Mouse (Mus musculus) B cell, adult 2 months (primary cell): Measurements from ENCODE around the gene Eci1.
"Not testable (repeated sequence)": the region's sequence is repeated elsewhere in the genome, so short reads cannot be mapped to it uniquely, and the experiment has no call there.

ENCODE experiments used
- DNase-seq, 2 experiments: peaks; one replicate each; pipeline ENCODE4 v3.0.0; 2022

The Eci1 gene

DNA sequence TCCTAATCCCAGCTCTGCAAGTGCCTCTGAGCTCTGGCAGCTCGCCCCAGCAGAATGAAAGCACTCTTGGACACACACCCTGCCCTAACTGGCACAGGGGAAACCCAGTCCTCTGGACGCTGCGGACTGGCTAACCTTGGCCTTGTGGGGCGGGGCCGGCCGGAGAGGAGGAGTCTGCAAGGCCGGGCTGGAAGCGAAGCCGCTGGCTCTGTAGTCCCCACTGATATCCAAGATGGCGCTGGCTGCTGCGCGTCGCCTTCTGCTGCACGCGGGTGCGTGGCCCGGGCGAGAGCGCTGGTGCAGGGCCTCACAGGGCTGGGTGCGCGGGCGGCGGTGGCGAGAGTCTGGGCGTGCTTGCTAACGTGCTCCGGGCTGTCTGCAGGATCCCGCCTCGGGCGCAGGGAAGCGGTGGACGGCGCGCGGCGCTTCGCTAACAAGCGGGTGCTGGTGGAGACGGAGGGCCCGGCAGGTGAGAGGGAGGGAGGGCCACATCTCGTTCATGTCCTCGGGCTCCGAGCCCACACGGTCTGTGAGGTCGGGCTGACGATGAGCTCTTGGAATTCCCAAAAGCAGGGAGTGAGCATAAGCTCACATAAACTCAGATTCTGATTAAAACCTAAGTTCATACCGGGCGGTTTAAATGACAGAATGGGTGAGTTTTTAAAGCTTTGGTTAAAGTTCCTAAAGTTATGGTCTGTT lies at the start of gene Eci1:
Gene Eci1, plus strand, starts transcription at position 171 of the 699 bp plus-strand sequence.
- peak; percentile 85 to 86 for DNase-seq

DNA sequence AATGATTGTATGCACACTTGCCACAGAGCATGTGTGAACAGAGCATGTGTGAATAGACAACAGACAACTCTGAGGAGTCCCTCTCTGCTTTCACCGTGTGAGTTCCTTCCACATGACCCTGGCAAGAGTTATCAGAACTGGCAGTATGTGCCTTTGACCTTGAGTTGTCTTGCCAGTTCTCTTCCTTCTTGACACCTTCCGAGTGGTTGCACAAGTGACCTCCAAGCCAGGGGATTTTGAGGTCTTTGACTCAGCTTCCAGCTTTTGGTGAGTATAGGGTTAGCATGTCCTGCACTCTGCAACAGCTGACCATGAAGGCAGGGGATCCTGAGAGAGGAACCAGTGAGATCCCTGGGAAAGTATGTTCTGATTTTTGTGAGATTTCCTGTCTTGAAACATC lies 47.9 kb upstream of the Eci1 start:
- DNase-seq: no peak

DNA sequence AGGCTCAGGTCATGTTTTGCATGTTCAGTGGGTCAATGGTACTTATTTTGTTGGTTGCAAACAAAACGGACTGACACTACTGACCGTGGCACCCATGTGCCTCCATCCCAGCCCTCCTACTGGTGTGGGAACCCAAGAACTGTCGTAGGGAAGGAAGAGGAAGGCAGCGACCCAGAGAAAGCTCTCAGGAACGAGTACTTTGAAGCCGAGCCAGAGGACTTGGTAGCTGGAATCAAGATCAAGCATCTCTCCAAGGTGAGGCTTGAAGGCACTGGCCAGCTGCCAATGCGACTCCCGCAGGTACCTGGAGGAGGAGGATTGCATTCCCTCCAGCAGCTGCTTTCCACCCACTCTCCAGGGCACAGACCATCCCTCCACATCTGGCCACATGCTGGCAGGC lies 42.7 kb upstream of the Eci1 start:
- DNase-seq: no peak

DNA sequence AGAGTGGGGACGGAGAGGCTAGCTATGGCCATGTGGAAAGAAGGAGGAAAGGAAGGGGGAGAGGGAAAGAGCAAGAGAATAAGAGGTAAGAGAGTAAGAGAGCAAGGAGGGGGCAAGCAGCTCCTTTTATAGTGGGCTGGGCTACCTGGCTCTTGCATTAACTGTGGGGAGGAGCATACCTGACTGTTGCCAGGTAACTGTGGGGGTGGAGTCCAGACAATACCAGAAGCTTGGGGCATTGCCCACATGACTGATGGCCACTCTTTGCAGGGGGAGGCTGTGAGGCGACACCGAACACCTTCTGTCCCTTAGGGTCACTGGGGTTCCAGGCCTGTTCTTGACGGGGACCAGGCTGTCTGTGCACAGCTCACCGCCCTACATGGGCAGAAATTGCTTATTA lies 37.7 kb upstream of the Eci1 start:
- no peak for DNase-seq

DNA sequence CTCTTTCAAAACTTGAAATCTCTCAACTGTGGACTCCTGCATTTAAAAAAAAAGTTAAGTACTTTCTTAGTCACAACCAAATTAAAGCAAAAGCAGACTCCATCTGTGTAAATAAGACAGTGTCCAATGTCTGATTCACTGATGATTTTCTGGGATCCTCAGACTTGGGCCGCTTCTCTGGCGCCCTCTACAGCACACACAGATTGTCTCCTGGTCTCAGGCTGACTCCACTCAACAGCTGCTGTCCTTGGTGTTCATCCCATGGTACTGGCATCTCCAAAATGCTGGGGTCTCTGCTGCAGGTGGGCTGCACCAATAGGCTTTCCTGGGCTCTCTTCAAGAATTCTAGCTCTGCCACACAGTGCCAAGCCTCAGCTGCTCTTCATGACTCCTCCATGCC lies 36.6 kb upstream of the Eci1 start:
- peak; percentile 33 to 47 for DNase-seq

DNA sequence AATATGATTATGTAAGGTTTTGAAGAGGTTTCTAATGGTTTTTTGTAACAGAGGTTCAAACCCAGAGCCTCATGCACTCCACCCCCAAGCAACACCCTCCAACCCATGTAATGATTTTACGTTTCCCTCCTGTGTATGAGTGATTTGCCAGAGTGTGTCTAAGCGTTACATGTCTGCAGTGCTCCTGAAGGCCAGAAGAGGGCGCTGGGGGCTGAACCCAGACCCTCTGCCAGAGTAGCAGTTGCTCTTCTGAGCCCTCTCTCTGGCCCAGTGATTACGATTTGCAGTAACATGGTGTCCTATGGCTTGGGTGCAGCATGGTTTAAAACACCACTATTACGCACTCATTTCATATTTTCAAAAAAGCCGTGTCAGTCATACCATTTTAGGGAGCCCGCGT lies 35.3 kb upstream of the Eci1 start:
- peak; percentile 46 to 48 for DNase-seq

DNA sequence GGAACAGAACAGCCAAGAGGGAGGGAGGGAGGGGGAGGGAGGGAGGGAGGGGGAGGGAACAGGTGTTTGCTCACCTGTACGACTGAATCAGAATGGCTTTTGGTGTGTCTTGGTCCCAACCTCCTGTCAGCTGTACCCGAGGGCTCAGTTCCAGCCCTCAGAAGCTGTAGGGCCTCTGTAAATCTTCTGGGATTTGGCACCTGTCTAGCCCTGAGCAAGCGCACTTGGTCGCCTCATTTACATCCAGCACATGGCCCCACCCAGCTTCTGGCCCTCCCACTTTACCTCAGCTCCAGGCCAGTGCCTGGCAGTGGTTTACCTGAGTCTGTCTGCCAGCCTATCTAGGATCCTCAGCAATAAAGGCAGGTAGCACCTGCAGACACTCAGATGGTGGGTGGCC lies 32.9 kb upstream of the Eci1 start:
- no peak for DNase-seq

DNA sequence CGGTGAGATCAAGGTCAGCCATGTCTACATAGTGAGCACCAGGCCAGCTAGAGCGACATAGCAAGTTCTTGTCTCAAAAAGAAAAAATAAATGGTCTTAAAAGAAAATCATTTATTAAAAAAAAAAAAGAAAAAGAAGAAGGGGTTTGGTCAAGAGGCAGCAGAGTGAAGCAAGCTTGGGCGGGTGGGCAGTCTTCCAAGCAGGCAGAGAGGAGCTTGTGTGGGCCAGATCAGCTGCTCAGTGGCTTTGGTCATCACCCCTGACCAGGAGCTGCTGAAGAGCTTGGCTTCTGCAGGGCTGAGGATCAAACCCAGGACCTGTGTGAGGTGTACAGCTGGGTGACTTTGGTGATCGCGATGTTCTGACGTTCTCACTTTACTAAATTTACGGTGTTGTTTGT lies 32.0 kb upstream of the Eci1 start:
- no peak for DNase-seq

DNA sequence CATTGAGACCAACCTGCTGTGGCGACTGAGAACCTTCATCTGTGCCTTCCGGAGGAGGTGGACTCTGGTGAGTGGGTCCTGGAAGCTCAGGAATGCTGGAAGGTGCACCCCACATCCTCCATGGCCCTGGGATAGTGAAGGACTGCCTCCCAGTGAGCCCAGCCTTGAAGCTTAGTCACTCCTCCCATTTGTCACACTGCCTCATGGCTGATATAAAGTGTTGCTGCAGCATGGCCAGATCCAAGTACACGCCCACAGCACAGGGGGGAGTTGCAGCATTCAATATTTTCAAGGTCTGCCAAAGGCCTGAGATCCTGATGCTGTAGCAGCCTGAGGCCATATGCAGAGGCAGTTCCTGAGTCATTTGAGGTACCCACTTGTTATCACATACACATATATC lies 24.1 kb upstream of the Eci1 start:
- DNase-seq: no peak

DNA sequence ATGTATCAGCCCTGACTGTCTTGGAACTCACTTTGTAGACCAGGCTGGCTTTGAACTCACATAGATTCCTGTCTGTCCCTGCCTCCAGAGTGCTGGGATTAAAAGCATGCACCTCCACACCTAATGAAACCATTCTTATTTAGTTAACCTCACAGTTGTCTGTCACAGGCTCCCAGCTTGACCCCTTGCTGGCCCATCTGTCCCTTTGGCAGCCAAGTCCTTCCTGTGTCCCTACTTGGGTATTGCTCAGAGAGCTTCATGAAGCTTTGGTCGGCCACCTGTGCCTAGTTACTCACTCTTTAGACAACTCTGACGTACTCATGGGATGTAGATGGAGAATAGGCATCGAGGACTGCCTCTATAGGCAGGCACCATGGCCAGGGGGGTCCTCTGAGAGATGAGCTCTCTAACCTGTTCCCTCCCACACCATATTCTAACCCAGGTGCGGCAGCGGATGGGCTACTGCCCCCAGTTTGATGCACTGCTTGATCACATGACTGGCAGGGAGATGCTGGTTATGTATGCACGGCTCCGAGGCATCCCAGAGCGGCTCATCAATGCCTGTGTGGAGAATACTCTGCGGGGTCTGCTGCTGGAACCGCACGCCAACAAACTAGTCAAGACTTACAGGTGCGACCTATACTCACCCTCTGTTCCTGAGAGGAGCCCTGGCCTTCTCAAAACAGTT lies 19.2 kb upstream of the Eci1 start:
- no peak for DNase-seq

DNA sequence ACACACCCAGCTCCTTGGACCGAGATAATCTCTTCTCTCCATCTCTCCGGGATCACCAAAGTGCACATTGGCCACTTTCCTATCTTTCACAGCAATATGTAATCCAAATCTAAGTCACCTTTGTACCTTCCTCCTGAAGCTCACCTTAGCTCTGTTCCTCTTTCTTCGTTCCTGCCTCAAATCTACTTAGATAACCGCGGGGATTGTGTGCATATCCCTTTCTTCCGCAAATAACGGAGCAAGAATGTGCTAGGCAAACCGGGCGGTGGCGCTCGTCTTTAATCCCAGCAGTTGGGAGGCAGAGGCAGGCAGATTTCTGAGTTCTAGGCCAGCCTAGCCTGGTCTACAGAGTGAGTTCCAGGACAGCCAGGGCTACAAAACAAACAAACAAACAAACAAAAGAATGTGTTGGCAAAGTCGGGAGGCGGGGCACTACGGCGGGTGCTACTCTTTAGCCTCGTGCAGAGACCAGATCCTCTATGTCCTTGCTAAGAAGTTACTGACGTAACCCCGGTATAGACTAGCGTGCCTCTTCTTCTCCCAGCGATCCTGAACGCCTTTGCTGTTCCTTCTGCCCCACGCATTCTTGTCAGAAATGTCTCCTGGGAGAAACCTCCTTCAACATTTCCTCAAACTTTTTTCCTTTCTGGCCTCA lies 12.8 kb upstream of the Eci1 start:
- peak; percentile 62 to 63 for DNase-seq

DNA sequence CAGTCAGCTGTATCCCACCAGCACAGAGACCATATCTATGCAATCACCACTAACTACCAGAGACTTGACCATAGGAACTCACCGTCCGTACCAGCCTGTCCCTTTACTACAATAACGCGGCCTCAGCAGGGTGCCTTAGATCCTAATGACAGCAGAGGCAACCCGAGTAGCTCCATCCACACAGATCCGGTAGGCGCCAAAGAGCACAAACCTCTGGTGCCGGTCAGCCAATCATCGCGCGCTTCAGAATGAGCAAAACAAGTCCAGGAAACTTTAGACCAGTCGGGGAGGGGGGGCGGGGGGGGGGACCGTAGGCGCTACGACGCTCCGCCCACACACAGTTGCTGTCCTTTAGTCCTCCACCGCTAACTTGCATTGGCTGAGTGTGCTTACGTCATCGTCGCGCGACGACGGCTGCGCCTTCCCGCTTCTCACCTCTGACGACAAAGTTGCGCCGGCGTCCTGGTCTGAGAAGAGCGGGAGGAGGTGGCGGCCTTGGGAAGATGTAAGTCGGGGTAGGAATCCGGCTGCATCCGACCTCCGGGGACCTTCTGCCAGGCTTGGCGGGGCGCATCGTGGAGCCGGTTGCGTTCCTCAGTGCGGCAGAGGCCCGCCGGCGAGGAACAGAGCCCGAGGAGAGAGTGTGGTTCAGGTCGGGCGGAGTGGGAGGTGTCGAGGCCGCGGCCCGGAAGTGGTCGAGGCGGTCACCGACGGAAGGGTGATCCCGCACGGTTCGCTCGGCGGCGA lies 12.0 kb upstream of the Eci1 start, which contains the start of gene Rnps1:
Gene Rnps1, plus strand, starts transcription at position 336 of the 747 bp plus-strand sequence.
- peak; percentile 89 to 91 for DNase-seq

DNA sequence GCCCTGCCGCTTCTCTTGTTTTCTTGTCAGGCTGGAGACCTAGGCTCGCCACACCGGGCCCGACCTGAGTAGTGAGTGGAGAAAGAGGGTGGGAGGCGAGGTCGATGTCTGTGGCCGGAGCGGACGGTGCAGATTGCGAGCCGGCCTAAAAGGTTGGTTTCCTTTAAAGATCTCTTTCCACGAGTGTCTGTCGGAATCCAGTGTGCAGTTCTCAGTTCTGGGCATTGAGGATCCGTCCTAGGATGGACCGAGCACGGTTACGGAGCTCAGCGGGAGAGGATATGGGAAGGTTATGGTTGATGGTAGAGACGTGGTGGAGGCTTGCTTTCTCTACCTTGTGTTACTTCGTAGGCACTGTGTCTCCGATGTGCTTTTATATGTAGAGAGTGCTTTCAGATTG lies 11.4 kb upstream of the Eci1 start:
- no peak for DNase-seq

DNA sequence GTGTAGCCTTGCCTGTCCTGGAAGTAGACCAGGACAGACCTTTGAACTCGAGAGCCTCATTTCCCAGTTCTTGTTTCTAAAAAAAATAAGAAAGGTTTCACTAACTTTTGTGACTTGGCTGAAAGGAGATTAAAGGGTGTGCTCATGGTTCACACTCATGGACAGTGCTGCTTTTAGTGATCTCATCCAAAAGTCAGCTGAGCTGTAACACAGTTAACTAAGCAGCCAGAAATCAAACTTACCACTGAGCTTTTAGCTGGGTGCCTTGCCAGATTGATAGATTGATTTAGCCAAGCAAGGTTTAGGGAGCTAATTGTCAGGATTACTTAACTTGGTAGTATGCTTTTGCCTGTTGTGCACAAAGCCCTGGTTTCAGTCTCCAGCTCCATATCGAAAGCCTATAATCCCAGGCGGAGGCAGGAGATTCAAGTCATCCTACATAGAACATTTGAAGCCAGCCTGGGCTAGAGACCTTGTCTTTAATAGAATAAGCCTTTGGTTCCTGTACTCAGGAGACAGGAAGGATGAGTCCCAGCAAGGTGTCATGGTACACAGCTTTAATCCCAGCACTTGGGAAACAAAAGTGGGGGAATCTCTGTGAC lies 10.3 kb upstream of the Eci1 start:
- DNase-seq: no peak

DNA sequence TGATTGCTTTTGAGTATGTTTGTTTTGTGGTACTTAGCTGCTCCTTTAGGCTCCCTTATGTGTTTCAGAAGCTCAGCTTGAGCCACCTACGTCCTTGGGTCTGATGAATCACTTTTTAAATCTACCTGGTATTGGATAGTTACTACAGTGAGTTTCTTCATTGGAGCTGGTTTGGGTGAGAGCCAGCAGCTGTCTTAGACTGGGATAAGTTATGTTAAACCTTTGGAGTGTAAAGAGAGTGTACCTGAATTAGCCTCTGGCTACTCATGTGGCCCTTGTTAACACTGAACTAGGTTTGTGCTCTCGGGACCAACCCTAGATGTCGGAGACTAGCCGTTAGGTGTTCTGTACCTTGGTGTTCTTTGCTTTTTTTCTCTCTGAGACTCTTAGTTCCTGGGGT lies 3.3 kb upstream of the Eci1 start:
- no peak for DNase-seq

DNA sequence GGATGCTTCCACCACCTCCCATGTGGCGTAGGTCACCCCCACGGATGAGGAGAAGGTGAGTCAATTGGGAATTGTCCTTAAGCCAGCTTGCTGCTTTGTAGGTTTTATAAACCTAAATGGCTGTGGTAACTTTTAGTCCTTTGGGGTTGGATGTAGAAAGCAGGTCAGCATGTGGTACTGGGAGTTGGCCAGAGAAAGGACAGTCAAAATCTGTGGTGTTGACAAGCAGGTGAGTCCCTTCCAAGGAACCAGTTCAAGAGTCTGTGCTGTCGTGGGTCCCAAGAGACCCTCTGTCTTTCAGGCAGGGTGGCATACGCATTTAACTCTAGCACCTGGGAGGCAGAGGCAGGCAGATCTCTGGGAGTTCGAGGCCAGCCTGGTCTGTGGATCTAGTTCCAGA lies 2.0 kb upstream of the Eci1 start:
- DNase-seq: no peak

DNA sequence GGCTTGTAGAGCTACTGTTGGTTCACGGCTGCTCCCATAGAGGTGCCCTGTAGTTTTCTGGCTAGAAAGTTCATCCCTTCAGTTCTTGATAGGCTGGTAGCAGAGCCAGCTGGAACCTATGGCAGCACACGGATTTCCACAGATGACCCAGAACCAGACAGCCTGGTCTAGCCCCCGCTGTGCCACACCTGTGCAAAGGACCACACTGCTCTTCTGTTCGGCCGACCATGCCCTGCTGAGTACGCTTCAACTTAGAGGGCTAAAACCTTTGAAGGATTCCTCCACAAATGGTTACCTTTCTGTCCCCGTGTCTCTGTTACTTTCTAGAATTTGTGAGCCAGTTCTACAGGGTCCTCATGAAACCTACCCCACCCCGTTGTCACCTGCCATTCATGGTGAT lies 1.1 kb upstream of the Eci1 start:
- DNase-seq: not testable (repeated sequence)

DNA sequence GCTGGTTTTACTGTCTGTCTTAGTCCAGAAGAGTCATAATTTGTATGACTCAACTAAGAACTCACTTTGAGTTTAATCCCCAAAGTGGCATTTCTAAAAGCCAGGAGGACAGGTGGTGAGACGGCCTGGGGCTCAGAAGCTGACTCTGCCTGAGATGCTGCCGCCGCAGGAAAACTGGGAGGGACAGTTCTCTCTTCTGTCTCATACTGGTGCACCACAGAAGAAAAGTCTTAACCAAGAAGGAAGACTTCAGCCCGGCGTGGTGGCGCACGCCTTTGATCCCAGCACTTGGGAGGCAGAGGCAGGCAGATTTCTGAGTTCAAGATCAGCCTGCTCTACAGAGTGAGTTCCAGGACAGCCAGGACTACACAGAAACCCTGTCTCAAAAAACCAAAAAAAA lies 536 bp upstream of the Eci1 start:
- no peak for DNase-seq

DNA sequence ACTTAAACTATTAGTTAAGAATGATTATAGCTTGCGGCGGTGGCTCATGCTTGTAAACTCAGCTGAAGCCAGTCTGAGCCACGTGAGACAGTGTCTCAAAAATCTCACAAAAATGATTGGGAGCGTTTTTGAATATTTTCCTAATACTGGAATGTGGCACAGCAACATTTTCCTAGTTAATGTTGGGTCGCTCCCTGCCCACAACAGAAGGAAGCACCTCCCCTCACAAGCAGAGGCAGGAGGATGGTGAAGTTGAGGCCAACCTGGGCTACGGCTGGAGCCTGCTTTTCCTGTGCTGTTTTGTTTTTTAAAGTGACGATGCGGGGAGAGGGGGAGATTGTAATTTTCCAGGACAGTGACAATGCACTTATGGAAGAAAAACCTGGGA lies 723 bp downstream of the Eci1 start:
- no peak for DNase-seq

DNA sequence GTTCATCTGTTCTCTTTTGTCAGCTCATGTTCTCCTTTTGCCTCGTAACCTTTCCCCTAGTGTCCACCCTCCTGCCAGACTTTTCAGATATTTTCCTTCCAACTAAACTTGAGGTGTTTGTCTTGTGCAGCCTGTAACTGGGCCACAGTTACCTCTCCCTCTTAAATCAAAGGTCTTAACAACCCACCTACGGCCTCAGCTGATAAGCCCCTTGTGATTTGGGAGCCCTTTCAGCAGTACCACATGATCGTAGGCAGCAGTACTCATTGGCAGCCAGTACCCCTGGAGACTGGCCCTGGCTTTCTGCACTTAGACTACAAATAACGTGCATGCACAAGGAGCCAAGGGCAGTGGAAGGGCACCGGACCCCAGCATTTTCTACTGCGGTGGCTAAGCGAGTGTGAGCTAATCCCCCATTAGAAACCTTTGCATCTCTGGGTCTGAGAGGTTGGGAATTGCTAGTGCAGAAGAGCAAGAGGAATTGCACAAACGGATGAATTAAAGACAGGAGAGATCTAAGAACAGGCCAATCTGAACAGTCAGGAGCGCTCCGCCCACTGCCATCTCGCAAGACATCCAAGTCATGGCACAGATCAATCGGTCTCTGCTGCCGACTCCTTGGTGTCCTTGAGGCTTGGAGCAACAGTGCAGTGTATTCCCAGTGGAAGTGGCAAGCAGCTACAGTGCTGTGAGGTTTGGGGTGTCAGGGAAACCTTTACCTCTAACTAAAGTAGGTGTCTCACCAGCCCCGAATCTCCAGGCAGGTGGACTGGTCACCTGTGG lies 3.0 kb downstream of the Eci1 start:
- no peak for DNase-seq

DNA sequence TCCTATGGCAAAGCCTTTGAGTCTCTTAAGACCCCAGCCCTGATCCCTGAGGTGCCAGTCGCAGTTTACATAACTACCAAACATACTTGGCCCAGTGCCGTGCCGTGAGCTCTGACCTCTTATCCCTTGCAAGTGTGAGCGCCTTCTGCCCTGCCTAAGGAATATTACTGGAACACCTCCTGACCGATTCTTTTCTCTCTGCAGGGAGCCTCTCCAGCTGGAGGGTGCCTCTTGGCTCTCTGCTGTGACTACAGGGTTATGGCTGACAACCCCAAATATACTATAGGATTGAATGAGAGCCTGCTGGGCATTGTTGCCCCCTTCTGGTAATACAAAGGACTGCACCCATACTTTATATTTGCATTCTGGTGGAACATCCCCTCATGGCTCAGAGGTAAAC lies 10.6 kb downstream of the Eci1 start:
- peak; percentile 63 to 65 for DNase-seq

DNA sequence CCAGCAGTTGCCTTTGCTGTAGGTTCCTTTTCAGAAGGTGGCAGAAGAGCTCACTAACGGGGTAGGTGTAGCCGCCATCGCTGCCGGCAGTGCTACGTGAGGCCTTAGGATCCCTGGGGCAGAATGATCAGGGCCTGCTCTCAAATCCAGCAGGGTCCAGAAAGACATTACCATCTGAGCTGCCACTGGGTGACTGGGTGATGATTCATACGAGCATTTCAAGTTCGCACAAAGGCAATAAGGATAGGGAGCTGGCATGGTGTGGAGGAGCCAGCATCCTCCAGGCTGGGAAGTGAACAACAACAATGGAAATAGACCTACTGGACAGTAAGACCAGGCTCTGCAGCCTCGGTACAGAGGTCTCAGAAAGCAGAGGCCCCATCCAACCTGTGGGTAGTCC lies 13.9 kb downstream of the Eci1 start:
- no peak for DNase-seq
